Mouse (Mus musculus) ovary, postnatal 36 days (tissue): ENCODE data around the gene Wnt10b.

Source experiments
- DNase-seq: peaks from one replicate; pipeline ENCODE4 v3.0.0; 2022; ENCODE audit warnings: low spot score, mixed read lengths

Gene Wnt10b

GRCm38 (mm10) chr15:98729791-98730545, 48.0 kb downstream of the Wnt10b start:
- DNase-seq, result no peak

- no peak for DNase-seq
Measured at GRCm38 (mm10) chr15:98728366-98728765, 49.6 kb downstream of the Wnt10b start.

GRCm38 (mm10) chr15:98727443-98728321, 50.3 kb downstream of the Wnt10b start, which contains the start of gene Fkbp11:
Fkbp11 (minus strand) TSS chr15:98728198.
- peak; percentile 67 for DNase-seq

- no peak for DNase-seq
Measured at GRCm38 (mm10) chr15:98726746-98727145, 51.2 kb downstream of the Wnt10b start.

- DNase-seq, result no peak
Measured at GRCm38 (mm10) chr15:98726079-98726478, 51.9 kb downstream of the Wnt10b start.

- no peak for DNase-seq
Measured at GRCm38 (mm10) chr15:98724441-98724840, 53.5 kb downstream of the Wnt10b start.

- no peak for DNase-seq
Measured at GRCm38 (mm10) chr15:98722854-98723253, 55.1 kb downstream of the Wnt10b start.

- DNase-seq, result no peak
Measured at GRCm38 (mm10) chr15:98722191-98722590, 55.8 kb downstream of the Wnt10b start.
